Mouse (Mus musculus) forebrain, embryonic 14.5 days (tissue): ENCODE results near the gene Fgf8. TPM values are rescaled to one million over a fixed set of nuclear protein-coding genes. Genes with fewer than 3 reads are reported as not detected.

Experiments
- ATAC-seq: fragments of 200-750 bp; cut with Nextera tagmentation; 2 replicates; pipeline ENCODE4 v1.8.0; 2017; ENCODE audit warnings: mild to moderate bottlenecking, moderate library complexity
- DNase-seq: peaks from one replicate; pipeline ENCODE4 v3.0.0-alpha.2; 2015; ENCODE audit warnings: low spot score
- H3K27ac ChIP-seq: fragments of 300-500 bp; sonication (generic); 2 replicates; pipeline ENCODE4 v1.5.1; 2014; ENCODE audit warnings: low read depth, mild to moderate bottlenecking, control low read depth, low read length, moderate library complexity
- H3K27me3 ChIP-seq: fragments of 300-500 bp; sonication (generic); replicated peaks from 2 replicates; pipeline ENCODE4 v1.6.1; 2014; ENCODE audit warnings: low read length, control low read depth, mixed read lengths; ENCODE audit not compliant: control insufficient read depth, insufficient read depth
- H3K36me3 ChIP-seq: fragments of 300-500 bp; sonication (generic); 2 replicates; pipeline ENCODE4 v1.6.1; 2014; ENCODE audit warnings: low read length, control low read depth; ENCODE audit not compliant: control insufficient read depth, insufficient read depth
- H3K4me1 ChIP-seq: fragments of 300-500 bp; sonication (generic); 2 replicates; pipeline ENCODE4 v1.6.1; 2014; ENCODE audit warnings: antibody characterized with exemption, low read length, control low read depth; ENCODE audit not compliant: control insufficient read depth, insufficient read depth
- H3K4me2 ChIP-seq: fragments of 300-500 bp; sonication (generic); 2 replicates; pipeline ENCODE4 v1.6.1; 2014; ENCODE audit warnings: mild to moderate bottlenecking, control low read depth, low read length
- H3K4me3 ChIP-seq: fragments of 300-500 bp; sonication (generic); 2 replicates; pipeline ENCODE4 v1.5.1; 2014; ENCODE audit warnings: low read depth, low read length, control low read depth
- H3K9ac ChIP-seq: fragments of 300-500 bp; sonication (generic); 2 replicates; pipeline ENCODE4 v1.6.1; 2014; ENCODE audit warnings: mild to moderate bottlenecking, low read length, control low read depth, moderate library complexity
- H3K9me3 ChIP-seq: fragments of 300-500 bp; sonication (generic); replicated peaks from 2 replicates; pipeline ENCODE4 v1.6.1; 2016; ENCODE audit warnings: low read length, control low read depth, mixed read lengths; ENCODE audit not compliant: control insufficient read depth
- WGBS: fragments of 180-500 bp; shearing (Covaris S2); extraction: QIAGEN DNeasy Blood & Tissue Kit; methylation state at CpG from one replicate; pipeline ENCODE4 v1.1.7; 2014; 5-methylcytosine and 5-hydroxymethylcytosine counted together
- polyA plus RNA-seq: library from polyadenylated mRNA; unstranded; fragments of >200 nt; fragmentation: Nextera tagmentation; extraction: Ambion mirVana; gene quantifications from 2 replicates; pipeline ENCODE4 v1.2.1, GENCODE M21; 2014

Gene Fgf8
- polyA plus RNA-seq, 1 experiment from 2014 or later, result 2.4 TPM

DNA sequence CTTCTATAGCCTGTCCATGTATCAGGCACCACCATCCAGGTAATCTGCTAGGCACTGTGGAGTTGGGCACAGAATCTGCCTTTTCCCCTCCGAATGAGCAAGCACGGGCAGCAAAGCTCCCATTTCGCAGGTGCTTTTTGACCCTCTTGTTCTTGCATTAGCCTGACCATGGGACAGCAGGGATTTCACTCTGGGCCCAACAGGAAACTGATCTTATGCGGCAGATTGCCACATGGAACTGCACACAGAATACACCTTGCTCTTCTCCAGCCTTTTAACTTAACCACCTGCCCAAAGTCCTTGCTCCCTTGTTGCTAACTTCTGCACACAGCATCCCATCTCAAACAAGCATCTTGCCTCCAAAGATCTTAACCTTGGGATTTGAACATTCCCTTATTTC, 55.7 kb downstream of the Fgf8 start:
- no peak overlapping the region for H3K4me2 ChIP-seq
- no peak overlapping the region for H3K9ac ChIP-seq
- H3K27me3 ChIP-seq, result no peaks in the 10 kb centered on the region
- H3K4me1 ChIP-seq, result no peaks in the 10 kb centered on the region
- H3K36me3 ChIP-seq, result no peaks in the 10 kb centered on the region
- ATAC-seq, result no peak
- H3K4me3 ChIP-seq, result no peak overlapping the region
- no peaks in the 10 kb centered on the region for H3K9me3 ChIP-seq
- no peak overlapping the region for H3K27ac ChIP-seq
- WGBS, result 82% methylated on average over 4 of the region's 4 CpGs
- no peak for DNase-seq

Other genes with a start within 250 kb of the Fgf8 start
- gene Poll, start 182.4 kb downstream of the Fgf8 start, polyA plus RNA-seq, result 11.5 and 13.0 TPM in 2 replicates
- 49.0 and 50.1 TPM in 2 replicates for gene Gm17018, start 182.3 kb downstream of the Fgf8 start, polyA plus RNA-seq
- gene Fbxw4, start 82.6 kb downstream of the Fgf8 start, polyA plus RNA-seq, result 4.0 and 4.7 TPM in 2 replicates
- 11.7 and 12.7 TPM in 2 replicates for gene Npm3, start 6.7 kb upstream of the Fgf8 start, polyA plus RNA-seq
- gene Mgea5, start 40.9 kb upstream of the Fgf8 start, polyA plus RNA-seq, result 70.2 and 77.0 TPM in 2 replicates
- gene Kcnip2, start 73.1 kb upstream of the Fgf8 start, polyA plus RNA-seq, result 4.6 and 6.8 TPM in 2 replicates